Mouse (Mus musculus) myocyte (in vitro differentiated cells): ENCODE results near the gene Hps4.

ENCODE experiments used
- E2F4 ChIP-seq: IDR thresholded peaks from one replicate; pipeline ENCODE4 v1.6.1; 2011; ENCODE audit warnings: mild to moderate bottlenecking, control low read depth, moderate library complexity; ENCODE audit not compliant: insufficient read depth
- MAX ChIP-seq: IDR thresholded peaks from one replicate; pipeline ENCODE4 v1.6.1; 2011; ENCODE audit warnings: low read depth, mild to moderate bottlenecking, control low read depth
- MYOD1 ChIP-seq, 3 experiments: IDR thresholded peaks; one replicate each; pipeline ENCODE4 v1.6.1; 2011; ENCODE audit warnings: control low read depth in 2 of 3, low read depth in 2 of 3, mild to moderate bottlenecking in 2 of 3, moderate library complexity in 1 of 3; ENCODE audit not compliant: insufficient read length in 2 of 3, control insufficient read depth in 1 of 3
- POLR2A ChIP-seq: IDR thresholded peaks from one replicate; pipeline ENCODE4 v1.6.1; 2011; ENCODE audit warnings: low read depth, mild to moderate bottlenecking, control low read depth, moderate library complexity; ENCODE audit not compliant: insufficient read length
- TCF12 ChIP-seq: IDR thresholded peaks from one replicate; pipeline ENCODE4 v1.6.1; 2011; ENCODE audit warnings: mild to moderate bottlenecking, control low read depth; ENCODE audit not compliant: poor library complexity, insufficient read depth, severe bottlenecking
- TCF3 ChIP-seq: IDR thresholded peaks from one replicate; pipeline ENCODE4 v1.6.1; 2011; ENCODE audit warnings: low read depth, control low read depth; ENCODE audit not compliant: insufficient read length
- USF1 ChIP-seq: IDR thresholded peaks from one replicate; pipeline ENCODE4 v1.6.1; 2011; ENCODE audit warnings: low read depth, mild to moderate bottlenecking, control low read depth, moderate library complexity

DNA sequence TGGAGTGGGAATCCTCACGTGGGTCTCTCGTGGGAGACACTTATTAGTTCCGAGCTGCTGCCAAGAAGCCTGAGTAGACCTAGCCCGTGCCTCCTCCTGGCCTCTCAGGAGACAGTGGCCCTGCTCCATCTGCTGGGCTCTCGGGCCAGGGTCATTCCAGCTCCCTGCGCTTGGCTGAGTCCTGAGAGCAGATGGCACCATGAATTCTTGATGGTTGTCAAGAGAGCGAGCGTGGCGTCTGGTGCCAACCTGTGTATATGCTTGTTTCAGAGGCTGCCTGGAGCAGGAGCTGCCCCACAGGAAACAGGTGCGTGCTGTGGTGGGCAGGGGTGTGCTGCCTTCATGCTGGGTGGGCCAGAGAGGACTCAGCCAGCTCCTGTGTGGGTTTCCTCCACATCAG lies 25.8 kb downstream of the Hps4 start:
- TF ChIP-seq POLR2A (no peak), E2F4 (no peak), TCF3 (no peak), MAX (no peak), MYOD1 (IDR thresholded peaks at IDR 0.05; ENCODE audit: control insufficient read depth in 1 of 3, insufficient read length in 2 of 3, low read depth in 2 of 3) (peak in 1 of 3 experiments; percentile 42), TCF12 (no peak), USF1 (no peak)
